Mouse (Mus musculus) thymus, adult 2 months (tissue): ENCODE data around the gene Trhde. TPM values are rescaled to one million over a fixed set of nuclear protein-coding genes. Genes with fewer than 3 reads are reported as not detected.

Source experiments
- DNase-seq: peaks from one replicate; pipeline ENCODE4 v3.0.0; 2021
- H3K27ac ChIP-seq: fragments of 200-500 bp; 2 replicates; pipeline ENCODE4 v1.5.1; 2012; ENCODE audit warnings: low read length, control low read depth; ENCODE audit not compliant: control insufficient read depth, insufficient read depth
- H3K27me3 ChIP-seq: fragments of 200-500 bp; 2 replicates; pipeline ENCODE4 v1.6.1; 2012; ENCODE audit warnings: mild to moderate bottlenecking, low read length, moderate library complexity, mixed read lengths; ENCODE audit not compliant: control insufficient read depth, insufficient read depth
- H3K36me3 ChIP-seq: fragments of 200-500 bp; 2 replicates; pipeline ENCODE4 v1.6.1; 2012; ENCODE audit warnings: mild to moderate bottlenecking, low read length, moderate library complexity; ENCODE audit not compliant: control insufficient read depth, insufficient read depth
- H3K4me1 ChIP-seq: fragments of 200-500 bp; replicated peaks from 2 replicates; pipeline ENCODE4 v1.6.1; 2012; ENCODE audit warnings: low read length; ENCODE audit not compliant: control insufficient read depth, insufficient read depth
- H3K4me3 ChIP-seq: fragments of 200-500 bp; 2 replicates; pipeline ENCODE4 v1.5.1; 2012; ENCODE audit warnings: mild to moderate bottlenecking, low read length, control low read depth, moderate library complexity; ENCODE audit not compliant: control insufficient read depth, insufficient read depth
- CTCF ChIP-seq: fragments of 200-500 bp; IDR thresholded peaks from 2 replicates; pipeline ENCODE4 v1.5.1; 2012; ENCODE audit warnings: mild to moderate bottlenecking, control low read depth, low read length, moderate library complexity, borderline replicate concordance; ENCODE audit not compliant: control insufficient read depth, poor library complexity, insufficient read depth; ENCODE audit errors: extremely low read depth
- POLR2A ChIP-seq: fragments of 200-500 bp; IDR thresholded peaks from 2 replicates; pipeline ENCODE4 v1.6.1; 2012; ENCODE audit warnings: mild to moderate bottlenecking, low read length, control low read depth, moderate library complexity; ENCODE audit not compliant: control insufficient read depth, poor library complexity, insufficient read depth; ENCODE audit errors: extremely low read depth
- WGBS: fragments of 180-500 bp; shearing (Covaris S2); methylation state at CpG from one replicate; pipeline ENCODE4 v1.1.7; 2018; 5-methylcytosine and 5-hydroxymethylcytosine counted together
- polyA plus RNA-seq: library from polyadenylated mRNA; depleted of rRNA; stranded (reverse); fragments of >200 nt; gene quantifications from 2 replicates; pipeline ENCODE4 v1.2.3, GENCODE M21; 2012

Gene Trhde
- polyA plus RNA-seq, 1 experiment, result 0.09 TPM

DNA sequence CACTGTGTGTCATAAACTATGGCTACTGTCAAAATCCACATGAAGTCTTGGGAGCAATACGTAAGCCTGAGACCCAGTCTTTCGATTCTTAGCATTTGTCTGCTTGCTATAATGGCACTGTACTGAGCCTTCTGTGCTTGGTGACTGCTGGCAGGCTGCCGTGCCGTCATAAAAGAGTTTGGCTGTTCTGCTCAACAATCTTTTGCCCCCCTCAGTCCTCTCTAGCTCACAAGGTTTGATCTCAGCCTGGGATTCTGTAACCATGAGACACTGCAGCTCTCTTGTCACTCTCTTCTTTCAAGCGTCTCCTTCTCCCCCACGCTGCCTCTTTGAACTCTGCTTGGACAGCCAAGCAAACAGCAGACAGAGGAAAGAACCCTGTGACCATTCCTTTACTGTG is 7.9 kb downstream of the Trhde start:
- H3K27me3 ChIP-seq, result no peaks in the 10 kb centered on the region
- H3K4me3 ChIP-seq, result no peak overlapping the region
- DNase-seq, result no peak
- no peaks in the 10 kb centered on the region for H3K4me1 ChIP-seq
- no peaks in the 10 kb centered on the region for H3K36me3 ChIP-seq
- H3K27ac ChIP-seq, result no peak overlapping the region
- TF ChIP-seq CTCF (no peak), POLR2A (no peak)
- 78% methylated on average over 6 of the region's 6 CpGs for WGBS

DNA sequence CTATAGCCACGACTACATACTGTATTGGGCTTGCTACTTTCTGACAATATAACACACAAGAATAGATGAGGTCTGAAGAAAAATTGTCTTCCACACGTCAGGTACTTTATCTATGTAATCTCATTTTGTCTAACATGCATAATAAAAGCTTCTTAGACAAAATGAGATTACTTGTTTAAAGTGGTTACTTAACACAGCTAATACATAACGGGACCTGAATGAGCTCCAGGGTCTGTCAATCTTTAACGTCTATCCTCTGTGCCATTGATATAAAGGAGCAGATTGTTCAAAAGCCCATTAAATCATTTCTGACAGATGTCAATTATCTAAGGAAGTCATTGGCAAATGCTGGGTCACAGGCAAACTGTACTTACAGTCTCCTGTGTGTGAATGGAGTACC is 36.2 kb downstream of the Trhde start:
- Histone ChIP-seq H3K27ac (no peak overlapping the region), H3K36me3 (no peaks in the 10 kb centered on the region), H3K4me1 (no peaks in the 10 kb centered on the region), H3K27me3 (no peaks in the 10 kb centered on the region), H3K4me3 (no peak overlapping the region)
- WGBS, result 87% methylated on average over 4 of the region's 4 CpGs
- no peak for TF ChIP-seq POLR2A
- TF ChIP-seq CTCF, result no peak
- no peak for DNase-seq

DNA sequence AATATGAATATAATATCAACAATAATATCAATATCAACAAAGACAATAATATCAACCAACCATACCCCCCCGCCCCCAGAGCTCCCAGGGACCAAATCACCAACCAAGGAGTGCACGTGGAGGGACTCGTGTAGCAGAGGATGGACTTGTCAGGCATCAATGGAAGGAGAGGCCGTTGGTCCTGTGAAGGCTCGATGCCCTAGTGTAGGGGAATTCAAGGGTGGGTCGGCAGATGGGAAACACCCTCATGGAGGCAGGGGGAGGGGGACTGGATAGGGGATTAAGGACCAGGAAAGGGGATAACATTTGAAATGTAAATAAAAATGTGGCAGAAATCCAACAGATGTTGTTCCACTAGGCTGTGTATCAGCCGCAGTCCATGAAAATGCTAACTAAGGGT is 40.0 kb downstream of the Trhde start:
- Histone ChIP-seq H3K4me3 (no peak overlapping the region), H3K4me1 (no peaks in the 10 kb centered on the region), H3K36me3 (no peaks in the 10 kb centered on the region), H3K27ac (no peak overlapping the region), H3K27me3 (no peaks in the 10 kb centered on the region)
- DNase-seq, result no peak
- WGBS, result 90% methylated on average over 7 of the region's 7 CpGs
- TF ChIP-seq CTCF (no peak), POLR2A (no peak)

DNA sequence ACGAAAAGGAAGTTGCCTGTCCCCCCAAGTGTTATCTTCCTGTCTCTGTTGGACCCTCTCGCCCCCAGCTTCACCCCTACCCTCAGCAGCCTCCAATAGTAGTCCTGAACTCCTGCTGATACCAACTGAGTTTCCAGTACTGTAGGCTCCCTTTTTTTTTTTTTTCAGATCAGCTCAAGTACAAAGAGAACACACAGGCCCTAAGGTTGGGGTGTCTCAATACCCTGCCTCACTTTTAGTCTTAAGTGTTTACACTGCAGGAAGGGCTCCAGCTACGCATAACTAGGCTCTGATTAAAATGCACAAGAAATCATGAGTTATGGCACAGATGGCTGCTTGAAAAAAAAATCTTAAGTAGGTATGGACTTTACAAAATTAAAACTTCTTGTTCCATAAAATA is 42.9 kb downstream of the Trhde start:
- Histone ChIP-seq H3K27me3 (no peaks in the 10 kb centered on the region), H3K4me3 (no peak overlapping the region), H3K4me1 (no peaks in the 10 kb centered on the region), H3K36me3 (no peaks in the 10 kb centered on the region), H3K27ac (no peak overlapping the region)
- WGBS, result 73% methylated on average over 3 of the region's 3 CpGs
- no peak for DNase-seq
- TF ChIP-seq POLR2A (no peak), CTCF (no peak)

DNA sequence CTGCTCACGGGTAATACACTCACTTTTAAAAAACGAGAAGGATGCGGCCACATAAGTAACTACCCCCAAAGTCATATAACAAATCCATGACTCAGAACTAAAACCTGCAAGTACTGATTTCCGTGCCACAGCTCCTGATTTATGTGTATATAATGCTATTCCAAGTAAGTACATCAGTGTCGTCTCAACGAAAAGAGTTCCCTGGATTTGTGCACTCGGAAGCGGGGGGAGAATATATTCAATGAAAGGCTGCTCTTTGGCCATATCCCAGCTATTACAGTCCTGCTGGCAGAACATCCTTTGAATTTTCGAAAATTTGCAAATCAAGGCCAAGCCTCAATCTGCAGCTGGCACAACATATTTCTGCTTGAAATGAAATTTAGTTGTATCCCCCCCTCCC is 43.5 kb downstream of the Trhde start:
- Histone ChIP-seq H3K27me3 (no peaks in the 10 kb centered on the region), H3K36me3 (no peaks in the 10 kb centered on the region), H3K4me1 (no peaks in the 10 kb centered on the region), H3K4me3 (no peak overlapping the region), H3K27ac (no peak overlapping the region)
- WGBS, result 93% methylated on average over 9 of the region's 9 CpGs
- no peak for DNase-seq
- TF ChIP-seq POLR2A (no peak), CTCF (no peak)

DNA sequence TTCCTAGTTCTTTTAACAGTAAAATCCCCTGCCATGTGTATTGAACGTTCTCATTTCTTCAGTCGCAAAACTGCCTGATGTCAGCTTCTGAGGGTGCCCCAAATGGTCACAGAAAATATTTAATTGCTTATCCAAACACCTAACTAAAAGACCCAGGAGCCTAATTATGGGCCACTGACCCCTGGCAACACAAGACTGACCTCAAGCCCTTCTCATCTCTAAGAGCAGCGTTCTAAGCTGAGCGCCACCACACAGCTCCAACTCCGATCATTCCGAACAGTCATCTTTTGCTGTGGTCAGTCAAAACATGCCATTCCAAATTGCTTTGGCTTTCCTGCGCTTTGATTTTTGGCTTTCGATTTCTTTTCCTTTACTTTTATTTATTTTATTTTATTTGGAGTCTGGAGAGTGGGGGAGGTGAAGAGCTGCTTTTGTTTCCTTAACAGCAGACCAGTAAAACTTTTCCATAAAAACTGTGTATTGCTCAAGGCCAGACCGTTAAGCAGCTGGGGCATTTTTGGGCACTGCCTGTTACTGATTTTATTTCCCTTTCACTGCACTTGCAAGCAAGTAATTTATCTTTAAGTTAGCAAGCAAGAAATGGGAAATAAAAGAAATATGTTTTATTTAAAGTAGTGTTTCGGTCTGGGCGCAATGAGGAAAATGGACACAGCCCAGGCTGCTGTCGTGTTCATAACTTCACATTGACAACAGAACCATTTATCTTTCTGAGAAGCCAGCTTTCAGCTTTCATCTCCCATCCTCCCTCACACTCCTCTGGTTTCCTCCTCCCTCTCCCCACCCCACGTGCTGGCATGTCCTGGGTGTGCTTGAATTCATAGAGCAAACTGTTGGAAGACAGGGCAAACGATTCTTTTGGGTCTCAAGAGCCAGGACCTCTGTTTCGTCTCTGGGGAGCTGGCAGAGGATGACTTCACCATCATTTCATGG is 59.1 kb downstream of the Trhde start:
- 86% methylated on average over 15 of the region's 15 CpGs for WGBS
- DNase-seq, result no peak

DNA sequence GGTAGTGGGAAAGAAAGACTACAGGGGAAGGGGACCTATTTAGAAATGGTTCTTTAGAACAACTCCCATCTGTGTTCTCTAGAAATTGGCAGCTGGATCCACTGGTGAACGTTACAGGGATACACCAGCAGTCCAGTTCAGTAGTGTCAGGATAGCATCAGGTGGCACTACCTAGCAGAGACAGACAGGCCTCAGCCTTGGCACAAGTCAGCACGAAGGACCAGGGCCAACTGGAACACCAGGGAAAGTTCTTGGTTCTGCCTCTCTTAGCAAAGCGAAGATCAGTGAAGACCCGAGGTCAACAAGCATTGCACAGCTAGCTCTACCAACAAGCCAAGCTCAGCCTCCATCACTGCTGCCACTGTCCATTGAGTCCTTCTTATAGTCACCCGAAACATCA is 62.2 kb downstream of the Trhde start:
- Histone ChIP-seq H3K36me3 (no peaks in the 10 kb centered on the region), H3K27ac (no peak overlapping the region), H3K27me3 (no peaks in the 10 kb centered on the region), H3K4me3 (no peak overlapping the region), H3K4me1 (no peaks in the 10 kb centered on the region)
- TF ChIP-seq POLR2A (no peak), CTCF (no peak)
- WGBS, result 89% methylated on average over 5 of the region's 5 CpGs
- DNase-seq, result no peak

More for the DNA sequence above, 59.1 kb downstream of the Trhde start:
- Histone ChIP-seq H3K27me3 (no peaks in the 10 kb centered on the region), H3K4me3 (no peak overlapping the region), H3K36me3 (no peaks in the 10 kb centered on the region), H3K4me1 (no peaks in the 10 kb centered on the region), H3K27ac (no peak overlapping the region)
- TF ChIP-seq POLR2A (no peak), CTCF (no peak)

DNA sequence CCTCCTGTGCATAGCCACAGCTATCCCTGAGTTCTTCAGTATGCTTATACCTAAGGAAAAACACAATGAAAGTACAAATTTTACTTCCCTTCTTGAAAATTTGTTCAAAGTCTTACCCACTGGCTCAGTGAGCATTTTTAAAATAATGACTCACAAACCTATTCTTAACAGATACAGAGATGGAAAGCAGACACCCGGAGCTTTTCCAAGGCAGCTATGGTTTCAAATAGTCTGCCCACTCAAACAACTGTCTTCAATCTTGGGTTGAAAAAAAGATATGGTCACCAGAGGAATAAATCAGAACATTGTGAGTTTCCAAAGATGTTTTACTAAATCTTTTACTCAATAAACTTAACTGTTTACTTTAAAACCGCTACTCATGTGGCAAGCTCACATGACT is 64.5 kb downstream of the Trhde start:
- Histone ChIP-seq H3K27ac (no peak overlapping the region), H3K4me3 (no peak overlapping the region), H3K36me3 (no peaks in the 10 kb centered on the region), H3K4me1 (no peaks in the 10 kb centered on the region), H3K27me3 (no peaks in the 10 kb centered on the region)
- WGBS, result 92% methylated on average over 2 of the region's 2 CpGs
- DNase-seq, result no peak
- TF ChIP-seq CTCF, result no peak
- TF ChIP-seq POLR2A, result no peak
